Mouse (Mus musculus) layer of hippocampus, postnatal 10 days (tissue): ENCODE measurements around the gene Sfrp2. TPM values are rescaled to one million over a fixed set of nuclear protein-coding genes. Genes with fewer than 3 reads are reported as not detected.

Experiments
- DNase-seq, 2 experiments: peaks; one replicate each; pipeline ENCODE4 v3.0.0; 2021; ENCODE audit warnings: low spot score in 2 of 2
- long read RNA-seq: library from polyadenylated mRNA; stranded (forward); transcript quantifications from one replicate; pipeline ENCODE4 v2.0.0, GENCODE M21; 2023
- total RNA-seq, 2 experiments: library from RNA; stranded (reverse); gene quantifications; 2 replicates each; pipeline ENCODE4 v1.2.3; 2021

Gene Sfrp2
- total RNA-seq: 1 to 10 TPM; 6.4 to 6.7 TPM
- long read RNA-seq, transcript Sfrp2-201 (3 exons, 2,003 nt): major isoform, 7 of 7 reads
- long read RNA-seq, partial matches to known transcripts: 0 of 7 reads
- long read RNA-seq, other reads (novel, unspliced or antisense): 0 of 7 reads

DNA sequence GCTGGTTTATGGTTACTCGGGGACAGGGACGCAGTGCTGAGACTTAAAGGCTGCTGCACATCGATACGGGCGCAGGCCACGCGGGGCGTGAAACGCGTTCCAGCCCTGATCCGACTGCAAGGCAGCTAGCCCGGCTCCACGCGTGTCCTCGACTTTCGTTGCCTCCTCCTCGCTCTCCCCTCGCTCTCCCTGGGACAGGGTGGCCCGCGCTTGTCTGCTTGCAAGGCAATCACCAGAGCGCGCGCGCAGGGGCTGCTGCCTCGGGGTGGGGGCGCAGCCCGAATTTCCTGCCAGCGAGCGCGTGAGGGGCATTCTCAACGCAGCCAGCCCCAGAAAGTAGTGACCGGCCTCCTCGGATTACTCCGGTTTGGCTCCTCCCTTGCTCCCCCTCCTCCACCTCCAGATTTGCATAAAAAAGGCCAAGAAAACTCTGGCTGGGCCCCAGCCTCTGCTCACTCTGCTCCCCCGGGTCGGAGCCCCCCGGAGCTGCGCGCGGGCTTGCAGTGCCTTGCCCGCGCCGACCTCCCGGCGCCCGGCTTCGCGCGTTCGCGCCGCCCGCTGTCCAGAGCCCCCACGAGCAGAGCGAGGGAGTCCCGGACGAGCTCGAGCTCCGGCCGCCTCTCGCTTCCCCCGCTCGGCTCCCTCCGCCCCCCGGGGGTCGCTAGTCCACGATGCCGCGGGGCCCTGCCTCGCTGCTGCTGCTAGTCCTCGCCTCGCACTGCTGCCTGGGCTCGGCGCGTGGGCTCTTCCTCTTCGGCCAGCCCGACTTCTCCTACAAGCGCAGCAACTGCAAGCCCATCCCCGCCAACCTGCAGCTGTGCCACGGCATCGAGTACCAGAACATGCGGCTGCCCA lies at the start of gene Sfrp2:
Gene Sfrp2 (plus strand): TSS at position 451 of the 855 bp plus-strand sequence.
- peak; percentile 53 to 61 for DNase-seq

DNA sequence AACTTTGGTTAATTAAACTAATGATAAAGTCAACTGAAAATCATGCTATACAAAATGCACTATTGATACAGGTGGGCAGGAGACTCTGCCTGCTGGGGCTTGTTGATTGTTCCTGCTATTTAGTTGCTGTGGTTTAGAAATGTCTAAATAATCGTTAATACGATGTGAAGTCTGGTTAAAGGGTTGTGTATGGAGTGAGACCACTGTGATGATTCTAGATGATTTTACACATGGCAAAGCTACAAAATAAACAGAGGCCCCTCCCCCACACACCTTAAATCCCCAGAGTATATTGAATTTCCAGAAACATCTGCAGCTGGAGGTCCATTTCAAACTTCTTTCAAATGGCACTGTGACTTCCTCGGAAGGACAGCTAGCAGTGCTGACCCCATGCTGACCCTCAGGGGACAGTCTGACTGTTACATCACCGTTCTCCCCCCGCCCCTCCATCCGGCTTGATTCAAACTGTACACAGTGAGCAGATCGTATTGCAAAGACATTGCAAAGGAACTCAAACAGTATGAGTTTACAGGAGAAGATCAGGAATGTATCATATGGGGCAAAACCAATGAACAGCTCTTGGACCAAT lies 48.4 kb upstream of the Sfrp2 start:
- no peak for DNase-seq

- DNase-seq: no peak
Observed at GRCm38 (mm10) chr3:83718662-83719061, 47.5 kb upstream of the Sfrp2 start.

DNA sequence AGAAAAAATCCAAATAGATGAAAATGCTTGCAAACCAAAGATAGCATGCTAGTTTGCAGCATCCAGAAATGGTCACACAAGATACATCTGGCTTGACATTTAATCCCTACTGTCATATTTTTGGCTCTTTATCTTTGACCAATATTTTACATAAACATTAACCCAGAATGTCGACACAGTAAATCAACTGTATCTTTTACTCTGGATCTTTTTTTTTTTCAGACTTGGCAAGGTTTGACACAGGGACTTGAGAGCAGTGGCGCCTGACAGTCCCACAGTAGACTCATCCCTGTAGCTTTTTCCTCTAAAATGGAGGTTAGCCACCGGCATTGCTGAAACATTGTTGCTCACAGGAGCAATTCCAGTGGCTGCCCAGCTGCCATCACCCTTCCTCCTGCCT lies 37.9 kb upstream of the Sfrp2 start:
- DNase-seq: no peak

DNA sequence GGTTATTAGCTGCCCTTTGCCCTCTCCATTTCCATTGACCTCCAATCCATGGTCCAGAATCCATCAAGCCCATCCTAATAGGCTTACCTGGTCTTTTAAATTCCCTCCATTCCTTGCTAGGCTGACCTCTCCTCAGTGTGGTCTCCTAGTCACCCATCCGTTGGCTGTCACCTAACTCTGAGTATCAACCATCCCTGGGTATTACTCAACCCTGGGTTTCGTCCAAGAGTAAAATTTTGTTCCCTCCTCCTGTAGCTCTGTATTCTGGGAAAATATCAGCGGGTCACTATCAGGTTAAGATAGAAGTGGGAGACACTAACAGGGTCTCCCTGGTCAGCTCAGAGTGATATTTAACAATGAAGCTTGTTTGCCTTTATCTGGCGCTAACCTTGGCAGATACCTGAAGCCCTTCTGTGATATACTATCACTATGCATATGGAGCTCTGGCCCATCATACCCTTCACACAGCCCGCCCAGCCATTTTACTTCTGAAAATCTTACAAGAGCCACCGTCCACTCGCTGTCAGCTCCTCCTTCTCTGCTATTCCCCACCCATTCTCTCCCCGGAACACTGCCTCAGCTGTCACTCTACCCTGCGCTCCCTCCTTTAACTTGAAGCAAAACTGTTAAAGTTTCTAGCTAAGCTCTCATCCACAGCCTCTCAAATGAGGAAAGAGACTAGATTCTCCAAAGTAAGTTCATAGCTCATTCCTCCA lies 37.3 kb upstream of the Sfrp2 start:
- DNase-seq: no peak

DNA sequence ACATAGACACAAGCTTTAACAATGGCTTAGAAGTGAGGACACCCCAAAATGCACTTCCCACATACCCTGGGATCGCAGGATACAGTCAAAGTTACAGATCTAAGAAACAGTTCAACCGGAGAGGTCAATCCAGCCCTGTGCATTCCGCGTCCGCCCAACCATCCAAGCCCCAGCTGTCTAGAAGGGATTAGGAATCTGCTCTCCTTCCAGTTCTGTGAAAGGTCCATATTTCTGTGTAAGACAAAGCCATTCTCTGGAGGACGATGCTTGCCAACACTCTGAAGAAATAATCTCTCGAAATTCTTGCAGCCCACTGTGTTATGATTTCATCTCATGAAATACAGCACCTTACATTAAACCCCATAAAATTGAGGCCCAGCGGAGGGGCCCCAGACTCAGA lies 32.1 kb upstream of the Sfrp2 start:
- DNase-seq: no peak

- no peak for DNase-seq
Observed at GRCm38 (mm10) chr3:83736980-83737379, 29.1 kb upstream of the Sfrp2 start.

- DNase-seq: no peak
Observed at GRCm38 (mm10) chr3:83740246-83740645, 25.9 kb upstream of the Sfrp2 start.

DNA sequence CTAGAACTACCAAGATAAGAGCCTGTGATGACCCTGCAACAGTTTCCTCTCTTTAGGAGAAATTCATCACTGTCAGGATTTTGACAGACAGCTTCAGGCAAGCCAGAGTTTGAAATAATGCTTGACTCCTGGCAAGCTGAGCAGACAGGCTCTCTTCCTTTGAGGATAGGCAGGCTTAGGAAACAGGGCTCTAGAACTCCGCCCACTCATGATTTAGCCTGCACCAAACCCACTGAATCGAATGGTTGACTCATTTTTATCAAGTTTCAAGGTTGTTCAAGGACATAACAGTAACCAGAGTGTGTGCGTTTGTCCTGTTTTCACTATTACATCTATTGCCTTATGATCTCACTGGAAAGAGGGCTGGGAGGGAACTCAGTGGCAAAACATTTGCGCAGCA lies 18.8 kb upstream of the Sfrp2 start:
- DNase-seq: no peak

DNA sequence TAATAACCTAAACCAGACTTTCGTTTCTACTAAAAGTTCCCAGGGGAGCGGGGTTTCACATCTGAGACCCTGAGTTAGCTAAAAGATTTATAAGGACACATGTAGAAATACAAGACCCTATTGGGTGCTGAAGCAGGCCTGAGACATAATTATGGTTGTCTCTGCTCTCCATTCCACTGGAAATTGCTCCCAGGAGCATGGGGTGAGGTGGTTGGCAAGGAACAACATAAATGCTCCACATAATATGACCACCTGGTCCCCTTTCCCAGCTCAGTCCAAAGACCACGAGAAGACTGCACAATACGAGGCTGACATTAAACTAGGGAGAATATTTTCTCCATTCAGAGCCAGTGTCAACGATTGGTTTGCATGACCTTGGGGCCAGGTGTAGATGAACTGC lies 18.2 kb upstream of the Sfrp2 start:
- DNase-seq: no peak

GRCm38 (mm10) chr3:83751625-83752024 lies 14.5 kb upstream of the Sfrp2 start:
- DNase-seq: peak in 1 of 2 experiments; percentile 18

DNA sequence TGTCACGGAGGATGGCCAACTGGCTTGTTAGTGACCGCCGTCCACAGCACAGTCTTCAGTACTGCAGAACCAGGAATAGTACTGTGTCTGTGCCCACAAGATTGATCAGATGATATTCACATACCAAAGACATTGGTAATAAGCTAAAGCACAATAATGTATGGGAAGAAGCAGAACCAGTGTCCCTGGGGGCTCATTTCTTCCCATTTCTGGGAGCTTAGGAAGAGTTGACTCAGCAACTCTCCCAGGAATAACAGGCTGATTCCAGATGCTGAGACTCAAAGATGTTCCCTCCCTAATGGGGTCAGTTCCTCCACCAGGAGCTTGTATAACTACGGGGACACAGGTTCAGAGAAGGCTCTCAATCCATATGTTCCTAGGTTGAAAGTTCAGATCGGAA lies 13.9 kb upstream of the Sfrp2 start:
- no peak for DNase-seq

GRCm38 (mm10) chr3:83755043-83755635 lies 11.0 kb upstream of the Sfrp2 start:
- no peak for DNase-seq

- no peak for DNase-seq
Observed at GRCm38 (mm10) chr3:83755666-83756065, 10.5 kb upstream of the Sfrp2 start.

- no peak for DNase-seq
Observed at GRCm38 (mm10) chr3:83762361-83762760, 3.8 kb upstream of the Sfrp2 start.

DNA sequence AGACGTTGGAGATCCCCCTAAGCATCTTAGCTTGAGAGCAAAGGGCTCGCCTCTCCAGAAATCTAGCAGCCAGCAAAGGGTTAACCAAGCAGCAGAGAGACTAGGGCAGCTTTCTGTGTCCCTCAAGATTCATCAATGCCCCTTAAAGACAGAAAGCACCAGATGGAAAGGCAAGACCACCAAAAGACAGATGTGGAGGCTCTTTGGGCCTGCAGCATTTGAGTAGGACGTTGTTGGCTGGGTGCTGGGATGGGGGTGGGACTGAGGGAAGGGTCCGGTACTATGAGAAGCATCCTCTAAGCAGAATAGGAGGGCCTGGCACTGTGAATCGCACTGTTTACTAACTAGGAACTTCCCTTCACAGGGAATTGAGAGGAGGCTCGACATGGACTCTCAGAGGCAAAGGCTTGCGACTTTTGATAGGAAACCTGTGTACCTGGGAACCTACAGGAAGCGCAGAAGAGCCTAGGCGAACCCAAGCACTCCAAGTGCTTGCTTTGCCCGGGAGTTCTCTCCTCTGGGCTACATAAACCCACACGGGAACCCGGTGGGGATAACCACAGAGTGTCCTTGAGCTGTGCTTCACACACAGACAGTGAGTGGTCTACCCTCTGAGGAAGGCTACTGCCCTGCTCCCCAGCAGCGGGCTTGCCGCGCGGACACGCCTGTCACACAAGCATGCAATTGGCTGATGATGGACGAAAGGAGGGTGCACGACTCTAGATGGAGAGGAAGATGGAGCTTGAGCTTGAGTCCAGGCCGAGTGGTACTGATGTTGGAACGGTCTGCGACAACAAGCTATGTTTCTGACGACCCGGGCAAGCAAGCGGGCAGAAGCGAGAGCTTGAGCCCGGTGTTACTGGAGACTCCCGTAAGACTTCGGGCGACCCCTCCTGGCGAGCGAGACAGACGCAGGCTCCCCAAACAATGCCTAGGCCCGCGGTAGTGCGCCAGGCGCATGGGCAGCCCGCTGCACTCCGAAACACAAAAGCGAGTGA lies 2.3 kb upstream of the Sfrp2 start:
- peak; percentile 81 to 90 for DNase-seq

- no peak for DNase-seq
Observed at GRCm38 (mm10) chr3:83766726-83767070, 577 bp downstream of the Sfrp2 start.

DNA sequence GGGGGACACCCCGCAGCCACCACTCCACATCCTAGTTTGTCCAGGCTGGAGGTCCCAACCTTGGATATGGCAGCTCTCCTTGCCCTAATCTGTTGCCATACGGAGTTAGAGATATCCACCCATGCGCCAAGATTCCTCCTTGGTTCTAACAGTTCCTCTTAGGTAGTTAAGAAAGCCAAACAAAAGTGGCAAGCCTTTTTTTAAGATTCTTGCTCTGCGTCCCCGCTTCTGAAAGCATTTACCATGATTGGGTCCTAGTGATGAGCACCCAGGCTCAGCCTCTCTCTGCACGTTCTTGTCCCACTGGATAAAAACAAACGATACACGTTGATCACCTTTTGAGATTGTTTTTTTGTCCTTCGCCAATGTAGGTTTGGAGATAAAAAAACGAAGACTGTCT lies 1.0 kb downstream of the Sfrp2 start:
- no peak for DNase-seq

DNA sequence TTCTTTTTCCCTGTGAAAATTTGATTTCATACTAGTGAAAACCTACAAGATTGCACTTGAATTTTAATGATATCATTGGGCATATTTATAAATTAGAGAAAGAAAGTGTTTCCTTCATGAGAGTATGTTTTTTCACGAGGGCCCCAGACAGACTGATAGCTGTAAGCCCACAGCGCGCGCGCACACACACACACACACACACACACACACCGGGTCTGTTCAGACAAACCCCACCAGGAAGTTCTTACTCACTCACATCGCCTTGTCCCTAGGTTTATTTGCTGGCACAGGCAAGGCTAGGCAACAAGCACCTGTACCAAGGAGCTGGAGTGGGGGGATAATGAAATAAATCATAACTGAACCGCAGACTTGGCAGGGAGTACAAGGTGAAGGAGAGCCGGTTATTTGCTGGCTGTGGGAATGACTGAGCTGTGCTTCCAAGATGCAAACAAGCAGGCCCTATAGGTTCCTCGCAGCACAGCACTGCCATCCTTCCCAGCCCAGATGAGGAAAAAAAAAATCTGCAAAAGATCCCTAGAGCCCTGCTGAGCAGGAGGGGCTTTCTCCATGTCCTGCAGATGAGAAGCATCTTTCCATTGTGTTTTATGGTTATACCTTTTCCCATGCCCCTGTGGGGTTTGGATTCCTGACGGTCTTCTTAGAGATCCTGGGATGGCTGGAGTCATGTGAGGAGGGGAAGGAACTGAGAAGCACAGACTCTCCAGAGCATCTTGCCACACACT lies 2.3 kb downstream of the Sfrp2 start:
- no peak for DNase-seq

DNA sequence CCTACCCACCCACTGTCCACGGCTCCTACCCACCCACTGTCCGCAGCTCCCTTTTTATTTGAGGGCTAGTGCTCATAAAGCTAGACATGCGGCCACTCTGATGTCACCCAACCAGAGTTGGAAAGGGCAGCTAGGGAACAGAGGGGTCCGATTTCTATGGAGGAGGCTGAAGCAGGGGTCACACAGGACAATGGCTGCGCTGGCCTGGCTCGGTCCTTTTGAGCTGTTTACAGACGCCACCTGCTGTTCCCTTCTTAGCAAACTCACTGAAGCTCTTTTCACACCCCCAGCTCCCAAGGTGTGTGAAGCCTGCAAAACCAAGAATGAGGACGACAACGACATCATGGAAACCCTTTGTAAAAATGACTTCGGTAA lies 2.9 kb downstream of the Sfrp2 start:
- no peak for DNase-seq
